In the genomic region with DNA sequence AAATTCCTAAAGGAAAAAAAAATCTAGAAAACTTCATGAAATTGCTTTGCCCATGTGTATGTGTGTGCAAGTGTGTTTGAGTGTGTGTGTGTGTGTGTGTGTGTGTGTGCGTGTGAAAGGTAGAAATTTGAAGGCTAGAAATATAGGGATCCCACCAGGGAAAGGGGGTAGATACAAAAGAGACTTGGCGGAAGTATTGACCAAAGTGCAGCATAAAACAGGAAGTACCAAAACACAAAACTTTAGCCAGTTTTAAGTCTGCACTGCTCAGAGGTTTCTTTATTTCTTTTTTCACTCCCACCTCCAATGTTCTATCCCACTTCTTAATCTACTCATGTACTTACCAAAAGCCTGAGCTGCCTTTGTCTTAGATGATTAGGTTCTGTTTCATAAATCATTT, we compare ENCODE assay signal across 25 mouse cellular contexts. TPM values are rescaled to one million over a fixed set of nuclear protein-coding genes. Genes with fewer than 3 reads are reported as not detected.
"Had no signal": no experiment of that assay in that cellular context is flagged by ENCODE, and none has a peak within 500 bp of the region (broad histone marks: within the 10 kb centered on the region; RNA-seq: fewer than 3 reads in every experiment).

No protein-coding gene starts in this region.

- DNase-seq: gastrocnemius, postnatal 14 days; gastrocnemius, postnatal 36 days; heart, adult 18-20 months; heart, postnatal 10 days; heart, postnatal 4 days; kidney, adult 18-20 months; kidney, adult 8-10 months; kidney, postnatal 10 days; kidney, postnatal 25 days; kidney, postnatal 4 days; liver had no signal

- ATAC-seq: hindbrain, embryonic 16.5 days; inflammation-experienced regulatory T-cells, adult 6 months; intestine, embryonic 15.5 days; intestine, postnatal 0 days had no signal

RNA-seq across cellular contexts. Expression of a gene that starts 6.1 kb away (rescaled TPM):
- total RNA-seq: gastrocnemius, adult 18-20 months; gastrocnemius, adult 8-10 months; gastrocnemius, postnatal 14 days; gastrocnemius, postnatal 36 days; heart, adult 18-20 months; heart, adult 8-10 months; heart, postnatal 10 days; heart, postnatal 25 days; heart, postnatal 4 days; layer of hippocampus, adult 2 months; layer of hippocampus, postnatal 10 days; layer of hippocampus, postnatal 25 days; left cerebral cortex, adult 2 months; left cerebral cortex, postnatal 14 days; left cerebral cortex, postnatal 36 days had no signal

RNA-seq across cellular contexts. Expression of a gene that starts 20.1 kb away (rescaled TPM):
- total RNA-seq: gastrocnemius, adult 18-20 months; gastrocnemius, adult 8-10 months; gastrocnemius, postnatal 14 days; gastrocnemius, postnatal 36 days; heart, adult 18-20 months; heart, adult 8-10 months; heart, postnatal 10 days; heart, postnatal 25 days; heart, postnatal 4 days; layer of hippocampus, adult 2 months; layer of hippocampus, postnatal 10 days; layer of hippocampus, postnatal 25 days; left cerebral cortex, adult 2 months; left cerebral cortex, postnatal 14 days; left cerebral cortex, postnatal 36 days had no signal

RNA-seq across cellular contexts. Expression of a gene that starts 34.9 kb away (rescaled TPM):
- total RNA-seq: gastrocnemius, adult 18-20 months; gastrocnemius, adult 8-10 months; gastrocnemius, postnatal 14 days; gastrocnemius, postnatal 36 days; heart, adult 18-20 months; heart, adult 8-10 months; heart, postnatal 10 days; heart, postnatal 25 days; heart, postnatal 4 days; layer of hippocampus, adult 2 months; layer of hippocampus, postnatal 10 days; layer of hippocampus, postnatal 25 days; left cerebral cortex, adult 2 months; left cerebral cortex, postnatal 14 days; left cerebral cortex, postnatal 36 days had no signal
